Mouse (Mus musculus): Measurements from ENCODE around the gene Gm9837. TPM values are rescaled to one million over a fixed set of nuclear protein-coding genes. Genes with fewer than 3 reads are reported as not detected.
"Not testable (repeated sequence)": the region's sequence is repeated elsewhere in the genome, so short reads cannot be mapped to it uniquely, and the experiment has no call there.

Gm9837 gene
- polyA plus RNA-seq, 1 experiment from 2014 or later = not detected

- peak; percentile 95 for ATAC-seq (replicated peaks; ENCODE audit: insufficient number of reproducible peaks, insufficient read depth, low FRiP score, low read depth)
- no peaks in the 10 kb centered on the region for H3K9me3 ChIP-seq (replicated peaks)
- under 1% methylated on average over 44 of the region's 44 CpGs for WGBS
- H3K9ac ChIP-seq = peak within 1 kb of the TSS; percentile 76
- peaks cover 15% of the 10 kb centered on the region for H3K36me3 ChIP-seq
- peaks cover 18% of the 10 kb centered on the region for H3K4me1 ChIP-seq (replicated peaks)
- no peaks in the 10 kb centered on the region for H3K27me3 ChIP-seq
- peak within 1 kb of the TSS; percentile 71 for H3K4me2 ChIP-seq
- peak within 1 kb of the TSS; percentile 73 for H3K4me3 ChIP-seq
- peak within 1 kb of the TSS; percentile 83 for H3K27ac ChIP-seq
Observed at GRCm38 (mm10) chr11:53430670-53431346, 39.5 kb downstream of the Gm9837 start, which contains the start of the genes Uqcrq and Gdf9. Uqcrq (minus strand) TSS chr11:53430831. Gdf9 (plus strand) TSS chr11:53431023.

- Histone ChIP-seq H3K36me3 (peaks cover 15% of the 10 kb centered on the region), H3K4me1 (replicated peaks) (peaks cover 22% of the 10 kb centered on the region), H3K4me3 (peak overlapping the region; percentile 73), H3K9me3 (replicated peaks) (no peaks in the 10 kb centered on the region), H3K27ac (peak overlapping the region; percentile 83), H3K4me2 (peak overlapping the region; percentile 70), H3K9ac (peak overlapping the region; percentile 76), H3K27me3 (no peaks in the 10 kb centered on the region)
- WGBS = under 1% methylated on average over 34 of the region's 34 CpGs
- peak; percentile 25; the same call in 1 of the 2 replicates for ATAC-seq (replicated peaks; ENCODE audit: insufficient number of reproducible peaks, insufficient read depth, low FRiP score, low read depth)
Observed at GRCm38 (mm10) chr11:53430300-53430669, 40.0 kb downstream of the Gm9837 start.

DNA sequence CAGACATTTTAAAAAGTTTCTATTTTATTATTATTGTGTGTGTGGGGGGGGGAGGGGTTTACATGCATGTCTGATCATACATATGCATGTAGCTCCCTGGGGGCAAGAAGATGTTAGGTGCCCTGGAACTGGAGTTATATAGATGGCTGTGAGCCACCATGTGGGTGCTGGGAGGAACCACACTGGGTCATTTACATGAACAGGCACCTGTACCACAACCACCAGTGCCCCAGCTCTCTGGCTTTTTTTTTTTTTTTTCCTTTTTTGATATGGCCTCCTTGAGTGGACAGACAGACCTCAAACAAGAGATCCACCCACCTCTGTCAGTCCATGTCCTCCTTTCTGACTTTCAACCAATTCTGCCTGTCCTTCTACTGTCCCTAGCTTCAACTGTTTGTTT lies 41.1 kb downstream of the Gm9837 start:
- H3K4me3 ChIP-seq = peak overlapping the region; percentile 73
- H3K27ac ChIP-seq = no peak overlapping the region
- H3K4me1 ChIP-seq (replicated peaks) = peaks cover 27% of the 10 kb centered on the region
- H3K9ac ChIP-seq = 0 out of 2 replicates have a peak overlapping the region, but pooled peaks have one; percentile 24
- H3K36me3 ChIP-seq = peaks cover 15% of the 10 kb centered on the region
- H3K4me2 ChIP-seq = peak overlapping the region; percentile 70
- no peaks in the 10 kb centered on the region for H3K27me3 ChIP-seq
- no peaks in the 10 kb centered on the region for H3K9me3 ChIP-seq (replicated peaks)
- ATAC-seq (replicated peaks; ENCODE audit: insufficient number of reproducible peaks, insufficient read depth, low FRiP score, low read depth) = no peak

DNA sequence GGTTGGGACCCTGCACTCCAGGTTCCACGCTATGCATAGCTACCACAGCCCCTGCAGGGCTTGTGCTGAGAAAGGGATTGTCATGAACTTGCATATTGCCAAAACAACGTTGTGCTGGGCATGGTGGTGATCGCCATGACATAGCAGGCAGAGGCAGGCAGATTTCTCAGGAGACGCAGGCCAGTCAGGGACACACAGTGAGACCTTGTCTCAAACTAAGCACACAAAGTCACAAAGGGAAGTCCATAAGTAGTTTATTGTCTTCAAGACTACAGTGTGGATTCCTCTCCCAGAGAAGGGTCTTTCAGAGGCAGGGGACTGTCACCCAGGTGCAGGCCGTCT lies 41.6 kb downstream of the Gm9837 start:
- 92% methylated on average over 5 of the region's 5 CpGs for WGBS
- H3K27me3 ChIP-seq = no peaks in the 10 kb centered on the region
- no peaks in the 10 kb centered on the region for H3K9me3 ChIP-seq (replicated peaks)
- ATAC-seq (replicated peaks; ENCODE audit: insufficient number of reproducible peaks, insufficient read depth, low FRiP score, low read depth) = no peak
- no peak overlapping the region for H3K4me2 ChIP-seq
- H3K27ac ChIP-seq = no peak overlapping the region
- H3K9ac ChIP-seq = no peak overlapping the region
- H3K4me1 ChIP-seq (replicated peaks) = peaks cover 27% of the 10 kb centered on the region
- H3K4me3 ChIP-seq = no peak overlapping the region
- peaks cover 15% of the 10 kb centered on the region for H3K36me3 ChIP-seq

- Histone ChIP-seq H3K27me3 (no peaks in the 10 kb centered on the region), H3K4me1 (replicated peaks) (peaks cover 27% of the 10 kb centered on the region), H3K27ac (no peak overlapping the region), H3K9ac (no peak overlapping the region), H3K4me3 (no peak overlapping the region), H3K9me3 (replicated peaks) (no peaks in the 10 kb centered on the region), H3K36me3 (peaks cover 15% of the 10 kb centered on the region), H3K4me2 (no peak overlapping the region)
- 94% methylated on average over 3 of the region's 3 CpGs for WGBS
- no peak for ATAC-seq (replicated peaks; ENCODE audit: insufficient number of reproducible peaks, insufficient read depth, low FRiP score, low read depth)
Observed at GRCm38 (mm10) chr11:53427993-53428715, 42.1 kb downstream of the Gm9837 start.

- not testable (repeated sequence) for H3K4me2 ChIP-seq; ATAC-seq (replicated peaks; ENCODE audit: insufficient number of reproducible peaks, insufficient read depth, low FRiP score, low read depth); H3K9me3 ChIP-seq (replicated peaks); H3K27ac ChIP-seq; H3K27me3 ChIP-seq; H3K9ac ChIP-seq; H3K4me3 ChIP-seq
- peaks cover 27% of the 10 kb centered on the region for H3K4me1 ChIP-seq (replicated peaks)
- peaks cover 15% of the 10 kb centered on the region for H3K36me3 ChIP-seq
- WGBS = 55% methylated on average over 3 of the region's 3 CpGs
Observed at GRCm38 (mm10) chr11:53426914-53427313, 43.4 kb downstream of the Gm9837 start.

- H3K4me1 ChIP-seq (replicated peaks) = peaks cover 21% of the 10 kb centered on the region
- H3K9ac ChIP-seq = no peak overlapping the region
- no peak for ATAC-seq (replicated peaks; ENCODE audit: insufficient number of reproducible peaks, insufficient read depth, low FRiP score, low read depth)
- no peaks in the 10 kb centered on the region for H3K9me3 ChIP-seq (replicated peaks)
- no peaks in the 10 kb centered on the region for H3K27me3 ChIP-seq
- no peak overlapping the region for H3K27ac ChIP-seq
- 75% methylated on average over 6 of the region's 6 CpGs for WGBS
- H3K4me3 ChIP-seq = no peak overlapping the region
- no peak overlapping the region for H3K4me2 ChIP-seq
- H3K36me3 ChIP-seq = peaks cover 19% of the 10 kb centered on the region
Observed at GRCm38 (mm10) chr11:53425711-53426255, 44.5 kb downstream of the Gm9837 start.

GRCm38 (mm10) chr11:53425251-53425650 lies 45.0 kb downstream of the Gm9837 start:
- H3K36me3 ChIP-seq = peaks cover 21% of the 10 kb centered on the region
- no peak overlapping the region for H3K9ac ChIP-seq
- 0 out of 2 replicates have a peak overlapping the region, but pooled peaks have one; percentile 13 for H3K27ac ChIP-seq
- H3K27me3 ChIP-seq = no peaks in the 10 kb centered on the region
- ATAC-seq (replicated peaks; ENCODE audit: insufficient number of reproducible peaks, insufficient read depth, low FRiP score, low read depth) = no peak
- H3K9me3 ChIP-seq (replicated peaks) = no peaks in the 10 kb centered on the region
- no peak overlapping the region for H3K4me3 ChIP-seq
- H3K4me2 ChIP-seq = no peak overlapping the region
- peaks cover 21% of the 10 kb centered on the region for H3K4me1 ChIP-seq (replicated peaks)
- 42% methylated on average over 3 of the region's 3 CpGs for WGBS

DNA sequence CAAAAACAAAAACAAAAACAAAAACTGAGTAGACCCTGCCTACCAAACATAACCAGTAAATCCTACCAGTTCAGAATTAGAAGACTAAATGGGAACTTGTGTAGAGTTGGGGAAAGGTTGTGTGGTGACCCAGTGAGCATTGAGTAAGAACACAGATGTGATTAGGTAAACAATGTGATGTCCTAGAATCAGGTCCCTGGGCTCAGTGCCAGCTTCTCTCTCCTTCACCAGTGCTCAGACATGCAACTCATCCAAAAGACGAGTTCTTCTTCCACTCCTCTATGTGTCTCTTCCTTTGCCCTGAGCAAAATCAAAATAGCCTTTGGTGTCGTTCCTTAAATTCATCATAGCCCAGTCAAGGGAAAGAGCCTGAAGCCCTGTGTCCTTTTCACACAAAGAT lies 45.5 kb downstream of the Gm9837 start:
- no peak for ATAC-seq (replicated peaks; ENCODE audit: insufficient number of reproducible peaks, insufficient read depth, low FRiP score, low read depth)
- no peak overlapping the region for H3K4me3 ChIP-seq
- no peaks in the 10 kb centered on the region for H3K27me3 ChIP-seq
- H3K4me1 ChIP-seq (replicated peaks) = peaks cover 21% of the 10 kb centered on the region
- no peak overlapping the region for H3K9ac ChIP-seq
- H3K4me2 ChIP-seq = no peak overlapping the region
- WGBS = 48% methylated on average over 2 of the region's 2 CpGs
- H3K27ac ChIP-seq = 0 out of 2 replicates have a peak overlapping the region, but pooled peaks have one; percentile 13
- peaks cover 25% of the 10 kb centered on the region for H3K36me3 ChIP-seq
- H3K9me3 ChIP-seq (replicated peaks) = no peaks in the 10 kb centered on the region

GRCm38 (mm10) chr11:53423036-53423435 lies 47.2 kb downstream of the Gm9837 start, which contains the start of gene Leap2:
Leap2 (minus strand) TSS chr11:53423170.
- Histone ChIP-seq H3K9ac (no peak within 1 kb of the TSS), H3K4me1 (replicated peaks) (peaks cover 14% of the 10 kb centered on the region), H3K27me3 (no peaks in the 10 kb centered on the region), H3K4me2 (no peak within 1 kb of the TSS), H3K36me3 (peaks cover 28% of the 10 kb centered on the region), H3K4me3 (no peak within 1 kb of the TSS), H3K9me3 (replicated peaks) (no peaks in the 10 kb centered on the region), H3K27ac (no peak within 1 kb of the TSS)
- no peak for ATAC-seq (replicated peaks; ENCODE audit: insufficient number of reproducible peaks, insufficient read depth, low FRiP score, low read depth)
- WGBS = 61% methylated on average over 4 of the region's 4 CpGs
